Mouse (Mus musculus): Measurements from ENCODE around the gene H2al1j.
"Not testable (repeated sequence)": the region's sequence is repeated elsewhere in the genome, so short reads cannot be mapped to it uniquely, and the experiment has no call there.

DNA sequence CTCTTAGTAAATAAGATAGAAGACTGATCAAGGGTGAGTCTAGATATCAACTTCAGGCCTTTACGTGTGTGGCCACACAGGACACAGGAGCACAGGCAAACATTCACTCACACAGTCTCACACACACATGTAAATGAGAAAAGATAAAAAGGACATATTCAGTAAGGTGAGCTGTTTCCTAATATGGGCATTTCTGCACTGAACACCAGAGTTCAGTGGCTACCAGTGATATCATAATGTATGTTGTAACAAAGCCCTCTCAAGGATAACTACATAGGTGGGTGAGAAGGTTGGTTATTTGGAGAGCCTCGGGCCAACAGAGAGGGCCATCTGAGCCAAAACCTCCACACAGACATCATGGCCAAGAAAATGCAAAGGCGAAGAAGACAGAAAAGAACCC lies 16.0 kb upstream of the H2al1j start, which contains the start of gene H2al1e:
- not testable (repeated sequence) for TF ChIP-seq CTCF, EP300 (IDR thresholded peaks at IDR 0.05; ENCODE audit: low read depth)

Data from heart, postnatal 0 days (tissue).